Mouse (Mus musculus) olfactory bulb, adult 2 months (tissue): ENCODE data around the gene Tmem235. TPM values are rescaled to one million over a fixed set of nuclear protein-coding genes. Genes with fewer than 3 reads are reported as not detected.
"Not testable (repeated sequence)": the region's sequence is repeated elsewhere in the genome, so short reads cannot be mapped to it uniquely, and the experiment has no call there.

ENCODE experiments used
- H3K27ac ChIP-seq: fragments of 200-500 bp; 2 replicates; pipeline ENCODE4 v1.5.1; 2012; ENCODE audit warnings: low read depth, low read length; ENCODE audit not compliant: insufficient read depth
- H3K4me1 ChIP-seq: fragments of 200-500 bp; 2 replicates; pipeline ENCODE4 v1.6.1; 2012; ENCODE audit warnings: low read length; ENCODE audit not compliant: control insufficient read depth, insufficient read depth
- H3K4me3 ChIP-seq: fragments of 200-500 bp; 2 replicates; pipeline ENCODE4 v1.5.1; 2012; ENCODE audit warnings: mild to moderate bottlenecking, low read depth, low read length, moderate library complexity; ENCODE audit not compliant: insufficient read depth
- CTCF ChIP-seq: fragments of 200-500 bp; IDR thresholded peaks from 2 replicates; pipeline ENCODE4 v1.5.1; 2012; ENCODE audit warnings: low read depth, mild to moderate bottlenecking, low read length, moderate library complexity; ENCODE audit not compliant: insufficient read depth
- POLR2A ChIP-seq: fragments of 200-500 bp; IDR thresholded peaks from 2 replicates; pipeline ENCODE4 v1.6.1; 2012; ENCODE audit warnings: mild to moderate bottlenecking, low read depth, low read length, moderate library complexity; ENCODE audit not compliant: insufficient read depth
- WGBS: fragments of 180-500 bp; shearing (Covaris S2); methylation state at CpG from one replicate; pipeline ENCODE4 v1.1.7; 2018; 5-methylcytosine and 5-hydroxymethylcytosine counted together
- polyA plus RNA-seq: library from polyadenylated mRNA; stranded (reverse); fragments of >200 nt; gene quantifications from 2 replicates; pipeline ENCODE4 v1.2.4, GENCODE M21; 2012; ENCODE audit warnings: low replicate concordance; ENCODE audit not compliant: missing spikeins, insufficient read depth, insufficient read length

Gene Tmem235
- polyA plus RNA-seq: not detected in 2 replicates

DNA sequence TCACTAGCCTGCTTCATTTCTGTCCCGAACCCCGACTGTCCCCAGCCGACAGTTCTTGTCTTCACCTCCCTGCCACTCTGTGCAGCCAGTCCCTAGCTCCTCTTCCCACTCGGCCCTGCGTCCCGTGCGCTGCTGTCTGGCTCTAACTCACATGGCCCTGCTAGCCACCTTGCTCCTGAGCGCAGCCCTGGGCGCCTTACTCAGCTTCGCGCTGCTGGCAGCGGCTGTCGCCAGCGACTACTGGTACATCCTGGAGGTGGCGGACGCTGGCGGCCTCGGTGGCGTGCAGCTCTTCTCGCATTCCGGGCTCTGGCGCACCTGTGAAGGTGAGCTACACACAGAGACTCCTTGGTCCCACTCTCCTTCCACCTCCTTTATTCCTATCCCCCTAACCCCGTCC lies at the start of gene Tmem235:
Gene Tmem235, plus strand, starts transcription at position 152 of the 400 bp plus-strand sequence.
- no peak for TF ChIP-seq POLR2A
- TF ChIP-seq CTCF: no peak
- no peak within 1 kb of the TSS for H3K4me3 ChIP-seq
- 9% methylated on average over 23 of the region's 23 CpGs for WGBS
- no peak within 1 kb of the TSS for H3K27ac ChIP-seq
- 0 out of 2 replicates have a peak, but pooled peaks cover 4% of the 10 kb centered on the region for H3K4me1 ChIP-seq

DNA sequence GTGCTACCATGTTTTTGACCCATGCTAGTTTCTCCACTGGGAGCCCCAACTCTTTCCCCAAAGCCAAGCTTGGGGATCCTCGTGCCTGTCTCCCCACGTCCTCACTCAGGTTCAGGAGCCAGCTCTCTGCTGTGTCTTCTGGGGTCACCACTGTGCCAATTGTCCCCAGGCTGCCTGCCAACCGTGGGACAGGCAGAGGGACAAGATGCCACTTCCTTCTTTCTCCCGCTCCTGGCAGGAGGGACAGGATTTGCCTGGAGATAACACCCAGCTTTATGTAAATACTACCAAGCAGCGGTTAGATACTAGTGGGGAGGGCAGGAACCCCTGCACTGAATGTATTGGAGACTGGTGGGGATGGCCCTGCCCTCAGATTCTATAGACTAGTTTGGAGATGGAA lies 46.7 kb upstream of the Tmem235 start:
- TF ChIP-seq POLR2A: no peak
- TF ChIP-seq CTCF: no peak
- 76% methylated on average over 5 of the region's 5 CpGs for WGBS
- Histone ChIP-seq H3K27ac (no peak overlapping the region), H3K4me1 (peaks cover 16% of the 10 kb centered on the region), H3K4me3 (no peak overlapping the region)

DNA sequence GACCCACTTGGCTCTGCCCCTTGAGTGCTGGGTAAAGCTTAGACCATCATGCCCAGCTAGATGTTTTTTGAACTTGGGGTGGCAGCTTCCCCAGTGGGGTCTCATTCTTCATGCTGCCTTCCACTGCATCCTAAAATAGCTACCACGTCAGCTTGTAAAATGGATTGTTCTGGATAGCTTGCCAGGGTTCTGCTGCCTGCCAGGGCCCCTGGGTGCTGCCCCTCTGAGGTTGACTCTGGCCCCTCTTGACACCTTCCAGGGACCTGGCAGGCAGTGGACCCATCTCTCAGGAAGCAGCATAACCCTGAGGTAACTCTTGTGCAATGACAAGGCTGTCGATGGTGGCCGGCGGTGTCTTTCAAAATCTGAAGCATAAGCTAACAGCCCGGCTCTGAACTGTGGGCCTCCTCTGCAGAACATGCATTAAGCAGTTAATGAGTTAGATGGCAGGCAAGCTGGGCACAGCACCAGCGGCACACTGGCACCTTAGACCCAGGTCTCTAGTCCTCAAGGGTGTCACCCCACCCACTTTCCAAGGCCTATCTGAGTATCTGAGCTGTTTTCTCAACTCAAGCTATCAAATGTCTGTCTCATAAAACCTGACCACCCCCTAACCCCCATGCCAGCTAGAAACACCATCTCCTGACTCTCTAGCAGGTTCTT lies 45.7 kb upstream of the Tmem235 start:
- no peak for TF ChIP-seq CTCF
- H3K4me3 ChIP-seq: no peak overlapping the region
- H3K27ac ChIP-seq: no peak overlapping the region
- WGBS: 93% methylated on average over 6 of the region's 6 CpGs
- H3K4me1 ChIP-seq: peaks cover 14% of the 10 kb centered on the region

DNA sequence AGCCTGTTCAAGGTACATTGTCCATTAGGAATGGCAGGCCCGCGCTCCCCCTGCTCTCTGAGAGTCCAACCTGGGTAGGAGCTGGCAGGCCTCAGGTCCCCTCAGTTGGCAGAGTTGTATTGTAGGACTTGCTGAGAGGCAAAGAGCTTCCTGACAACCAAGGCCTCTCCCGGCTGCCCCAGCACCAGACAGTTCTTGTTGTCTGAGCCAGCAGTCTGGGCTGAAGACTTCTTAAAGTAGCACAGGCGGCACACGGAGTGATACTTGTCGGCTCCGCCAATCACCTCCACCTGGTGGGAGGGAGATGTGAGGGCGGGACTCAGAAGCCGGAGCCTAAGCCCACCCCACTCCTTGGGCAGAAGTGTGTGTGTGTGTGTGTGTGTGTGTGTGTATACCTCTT lies 44.7 kb upstream of the Tmem235 start:
- H3K27ac ChIP-seq, H3K4me3 ChIP-seq, H3K4me1 ChIP-seq: not testable (repeated sequence)
- WGBS: 89% methylated on average over 9 of the region's 9 CpGs

DNA sequence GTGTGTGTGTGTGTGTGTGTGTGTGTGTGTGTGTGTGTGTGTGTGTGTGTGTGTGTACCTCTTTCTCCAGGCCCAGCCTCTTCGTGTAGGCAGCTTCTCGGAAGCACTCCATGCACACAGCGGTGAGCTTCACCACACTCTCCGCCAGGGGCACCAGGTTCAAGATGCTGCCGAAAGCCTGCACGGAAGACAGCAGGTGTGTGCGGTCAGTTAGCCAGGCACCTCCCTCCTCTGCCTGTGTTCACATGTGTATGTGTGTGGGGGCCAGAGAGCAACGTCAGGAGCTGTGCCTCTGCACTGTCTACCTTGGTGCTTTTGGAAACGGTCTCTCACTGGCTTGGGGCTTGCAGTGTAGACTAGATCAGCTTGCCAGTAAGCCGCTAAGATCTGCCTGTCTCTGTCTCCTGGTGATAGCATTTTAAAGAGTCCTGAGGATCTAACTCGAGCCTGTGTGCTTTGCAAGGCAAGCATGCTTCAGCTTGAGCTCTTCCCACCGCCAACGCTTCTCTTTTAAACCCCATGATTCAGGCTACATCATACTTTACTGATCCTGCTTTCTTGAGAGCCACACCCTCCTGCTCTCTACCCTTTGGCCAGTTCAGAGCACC lies 44.1 kb upstream of the Tmem235 start:
- Histone ChIP-seq H3K27ac (no peak overlapping the region), H3K4me3 (no peak overlapping the region), H3K4me1 (peaks cover 4% of the 10 kb centered on the region)
- TF ChIP-seq CTCF (no peak), POLR2A (no peak)
- WGBS: 93% methylated on average over 13 of the region's 13 CpGs

DNA sequence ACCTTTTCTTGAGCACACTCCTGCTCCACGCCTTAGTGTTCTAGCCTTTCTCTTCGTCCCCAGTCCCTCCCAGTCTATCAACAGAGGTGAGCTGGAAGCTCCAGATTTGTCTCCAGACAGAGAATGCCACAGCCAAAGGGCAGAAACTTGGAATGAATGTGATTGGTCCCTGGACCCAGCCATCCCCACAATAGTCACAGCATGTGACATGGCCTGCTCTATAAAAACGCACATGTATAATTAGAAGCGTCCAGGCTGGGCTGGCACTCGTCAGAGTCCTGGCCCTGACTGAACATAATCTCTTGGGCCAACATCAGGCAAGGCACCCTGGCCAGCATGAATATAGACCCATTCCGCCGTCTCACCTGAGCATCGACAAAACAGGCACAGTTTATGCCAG lies 41.5 kb upstream of the Tmem235 start:
- Histone ChIP-seq H3K4me1 (peaks cover 4% of the 10 kb centered on the region), H3K27ac (no peak overlapping the region), H3K4me3 (no peak overlapping the region)
- TF ChIP-seq POLR2A (no peak), CTCF (no peak)
- 63% methylated on average over 8 of the region's 8 CpGs for WGBS

DNA sequence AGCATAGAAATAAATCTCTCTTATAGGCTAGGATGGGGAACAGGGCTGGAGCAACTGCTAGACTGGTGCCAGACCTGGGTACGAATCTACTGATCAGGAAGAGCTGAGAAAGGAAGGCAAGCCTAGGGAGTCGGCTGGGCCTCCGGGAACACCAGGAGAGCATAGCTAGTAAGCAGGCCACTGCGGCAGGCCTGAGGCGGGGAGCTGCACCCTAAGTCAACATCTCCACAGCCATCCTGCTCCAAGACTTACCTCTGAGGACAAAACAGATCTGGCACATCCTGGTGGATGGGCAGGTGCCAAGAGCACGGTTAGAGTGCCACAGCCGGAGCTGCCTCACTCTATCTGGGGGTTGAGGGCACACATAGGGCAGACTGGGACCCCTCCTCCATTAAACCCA lies 40.4 kb upstream of the Tmem235 start:
- 96% methylated on average over 7 of the region's 7 CpGs for WGBS
- Histone ChIP-seq H3K4me1 (peaks cover 7% of the 10 kb centered on the region), H3K27ac (no peak overlapping the region), H3K4me3 (no peak overlapping the region)
- TF ChIP-seq POLR2A (no peak), CTCF (no peak)

DNA sequence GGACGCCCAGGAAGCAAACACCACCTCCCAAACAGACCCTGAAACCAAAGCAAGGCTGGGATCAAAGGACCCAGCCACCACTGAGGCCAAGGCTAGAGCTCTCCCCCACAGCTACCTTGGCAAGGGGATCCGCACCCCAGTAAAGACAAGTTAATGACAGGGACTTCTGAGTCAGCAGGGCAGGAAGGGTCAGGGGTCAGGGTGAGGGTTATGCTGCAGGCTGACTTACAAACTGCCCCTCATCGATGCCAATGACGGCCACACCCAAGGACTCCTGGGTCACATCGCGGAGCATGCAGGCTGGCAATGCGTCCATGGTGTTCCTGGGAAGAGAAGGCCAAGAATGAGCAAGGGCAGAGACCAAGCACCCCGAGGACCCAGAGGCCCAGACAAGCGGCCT lies 38.7 kb upstream of the Tmem235 start:
- no peak overlapping the region for H3K4me3 ChIP-seq
- H3K27ac ChIP-seq: no peak overlapping the region
- no peak for TF ChIP-seq CTCF
- TF ChIP-seq POLR2A: no peak
- peaks cover 14% of the 10 kb centered on the region for H3K4me1 ChIP-seq
- WGBS: 95% methylated on average over 9 of the region's 9 CpGs

DNA sequence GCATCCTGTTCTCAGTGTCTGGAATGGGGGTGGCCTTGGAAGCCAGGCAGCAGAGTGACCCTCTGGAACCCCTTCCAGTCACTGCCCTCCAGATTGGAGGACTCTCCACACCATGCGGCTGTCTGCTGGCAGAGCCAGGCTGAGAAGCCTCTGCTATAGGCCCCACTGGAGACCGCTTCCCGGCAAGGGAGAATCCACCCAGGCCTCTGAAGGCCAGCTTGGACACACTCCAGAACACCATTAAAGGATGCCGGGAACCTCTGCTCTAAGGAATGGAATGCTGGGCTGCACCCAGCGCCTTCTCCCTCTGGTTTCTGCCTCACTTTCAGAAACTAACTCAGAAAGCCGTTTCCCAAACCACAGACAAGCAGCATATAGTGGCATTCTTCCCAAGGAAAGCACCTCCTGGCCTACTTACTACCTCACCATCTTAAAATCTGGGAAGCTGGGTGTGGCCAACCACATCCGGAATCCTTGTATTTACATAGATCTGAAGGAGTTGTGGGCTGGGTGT lies 37.8 kb upstream of the Tmem235 start:
- 79% methylated on average over 7 of the region's 7 CpGs for WGBS
- Histone ChIP-seq H3K4me3 (no peak overlapping the region), H3K27ac (no peak overlapping the region), H3K4me1 (peaks cover 14% of the 10 kb centered on the region)
- no peak for TF ChIP-seq CTCF
- no peak for TF ChIP-seq POLR2A

DNA sequence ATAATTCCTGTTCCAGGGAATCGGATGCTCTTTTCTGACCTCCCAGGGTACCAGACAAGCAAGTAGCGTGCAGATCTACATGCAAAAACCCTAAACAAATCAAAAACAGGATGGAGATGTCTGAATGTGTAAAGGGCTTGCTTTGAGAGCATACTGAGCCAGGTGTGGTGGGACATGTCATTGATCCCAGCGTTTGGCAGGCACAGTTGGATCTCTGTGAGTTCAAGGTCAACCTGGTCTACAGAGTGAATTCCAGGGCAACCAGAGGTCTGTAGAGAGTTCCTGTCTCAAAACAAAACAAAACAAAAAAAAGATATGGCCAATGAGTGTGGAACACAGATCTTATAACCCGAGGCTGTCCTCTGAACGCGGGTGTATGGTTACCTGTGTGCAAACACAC lies 37.1 kb upstream of the Tmem235 start:
- Histone ChIP-seq H3K4me3 (no peak overlapping the region), H3K4me1 (peaks cover 14% of the 10 kb centered on the region), H3K27ac (no peak overlapping the region)
- TF ChIP-seq CTCF (no peak), POLR2A (no peak)
- 92% methylated on average over 6 of the region's 6 CpGs for WGBS
